Mouse (Mus musculus): ENCODE data around the gene Isyna1. TPM values are rescaled to one million over a fixed set of nuclear protein-coding genes. Genes with fewer than 3 reads are reported as not detected.

Gene Isyna1
- total RNA-seq, 2 experiments from 2014 or later = 38.9 to 41.6 TPM

DNA sequence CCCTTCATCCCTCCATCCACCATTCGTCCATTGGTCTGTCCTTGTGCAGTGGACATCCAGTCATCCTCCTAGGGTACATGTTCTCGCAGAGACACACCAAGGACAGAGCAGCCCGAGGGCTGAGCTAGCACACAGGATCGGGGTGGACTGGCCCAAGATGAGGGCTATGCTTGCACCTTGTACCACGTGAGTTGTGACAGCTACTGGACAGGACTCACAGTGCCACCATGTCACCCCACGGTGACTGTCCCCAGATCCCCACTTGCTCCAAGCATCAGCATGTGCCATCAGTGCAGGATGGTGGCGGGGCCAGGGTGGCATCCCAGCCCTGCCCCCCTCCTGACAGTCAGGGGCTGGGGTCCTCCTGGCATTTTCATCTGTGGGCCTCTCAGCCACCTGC is 10.4 kb downstream of the Isyna1 start:
- DNase-seq = no peak

GRCm38 (mm10) chr8:70605871-70606779 is 12.0 kb downstream of the Isyna1 start:
- no peak for DNase-seq

GRCm38 (mm10) chr8:70606780-70607602 is 12.8 kb downstream of the Isyna1 start:
- no peak for DNase-seq

GRCm38 (mm10) chr8:70607603-70607897 is 13.4 kb downstream of the Isyna1 start:
- DNase-seq = no peak

GRCm38 (mm10) chr8:70607898-70608748 is 13.9 kb downstream of the Isyna1 start:
- peak; percentile 59 for DNase-seq

- no peak for DNase-seq
These were observed 14.7 kb downstream of the Isyna1 start, which contains the start of gene Ssbp4 for GRCm38 (mm10) chr8:70608749-70609367. Gene Ssbp4 (minus strand): TSS chr8:70608872.

- DNase-seq = peak; percentile 93
These were observed 15.2 kb downstream of the Isyna1 start for GRCm38 (mm10) chr8:70609368-70609848.

DNA sequence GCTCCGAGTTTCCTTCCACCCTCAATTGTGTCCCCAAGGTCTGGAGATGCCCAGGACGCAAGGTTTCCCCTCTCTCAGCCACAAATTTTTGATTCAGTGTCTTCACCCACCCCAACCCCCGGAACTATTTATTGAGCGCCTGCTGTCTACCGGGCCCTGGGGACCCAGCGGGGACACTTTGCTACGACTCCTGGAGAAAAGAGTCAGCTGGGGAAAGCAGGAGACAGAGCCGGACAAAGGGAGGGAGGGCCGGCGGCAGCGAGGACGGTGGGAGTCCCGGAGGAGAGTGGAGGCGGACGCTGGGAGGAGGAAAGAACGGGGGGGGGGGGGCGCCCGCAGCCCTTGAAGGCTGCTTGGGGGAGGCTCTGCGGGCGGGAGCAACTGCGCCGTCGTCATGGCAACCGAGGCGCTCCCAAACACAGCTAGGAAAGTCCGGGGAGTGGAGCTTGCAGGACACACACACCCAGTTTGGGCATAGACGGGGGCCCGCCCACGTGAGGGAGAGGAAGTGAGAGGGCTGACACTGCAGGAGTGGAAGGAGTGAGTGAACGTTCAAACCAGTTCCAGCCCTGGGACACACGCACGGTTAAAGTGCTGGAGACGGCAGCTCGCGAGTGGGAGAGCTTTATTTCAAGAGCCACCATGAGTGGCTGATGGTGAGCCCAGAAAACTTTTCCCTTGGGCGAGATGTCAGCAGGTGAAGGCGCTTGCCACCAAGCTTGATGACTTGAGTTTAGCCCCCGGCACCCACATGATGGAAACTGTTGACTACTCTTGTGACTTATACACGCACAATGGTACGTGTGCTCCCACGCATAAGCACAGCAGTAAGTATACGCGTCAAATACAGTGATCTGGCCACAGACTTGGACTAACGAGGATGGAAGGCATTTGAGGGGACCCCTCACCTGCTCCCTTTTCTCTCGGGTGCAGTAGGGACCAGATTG is 15.9 kb downstream of the Isyna1 start:
- peak; percentile 91 for DNase-seq

DNA sequence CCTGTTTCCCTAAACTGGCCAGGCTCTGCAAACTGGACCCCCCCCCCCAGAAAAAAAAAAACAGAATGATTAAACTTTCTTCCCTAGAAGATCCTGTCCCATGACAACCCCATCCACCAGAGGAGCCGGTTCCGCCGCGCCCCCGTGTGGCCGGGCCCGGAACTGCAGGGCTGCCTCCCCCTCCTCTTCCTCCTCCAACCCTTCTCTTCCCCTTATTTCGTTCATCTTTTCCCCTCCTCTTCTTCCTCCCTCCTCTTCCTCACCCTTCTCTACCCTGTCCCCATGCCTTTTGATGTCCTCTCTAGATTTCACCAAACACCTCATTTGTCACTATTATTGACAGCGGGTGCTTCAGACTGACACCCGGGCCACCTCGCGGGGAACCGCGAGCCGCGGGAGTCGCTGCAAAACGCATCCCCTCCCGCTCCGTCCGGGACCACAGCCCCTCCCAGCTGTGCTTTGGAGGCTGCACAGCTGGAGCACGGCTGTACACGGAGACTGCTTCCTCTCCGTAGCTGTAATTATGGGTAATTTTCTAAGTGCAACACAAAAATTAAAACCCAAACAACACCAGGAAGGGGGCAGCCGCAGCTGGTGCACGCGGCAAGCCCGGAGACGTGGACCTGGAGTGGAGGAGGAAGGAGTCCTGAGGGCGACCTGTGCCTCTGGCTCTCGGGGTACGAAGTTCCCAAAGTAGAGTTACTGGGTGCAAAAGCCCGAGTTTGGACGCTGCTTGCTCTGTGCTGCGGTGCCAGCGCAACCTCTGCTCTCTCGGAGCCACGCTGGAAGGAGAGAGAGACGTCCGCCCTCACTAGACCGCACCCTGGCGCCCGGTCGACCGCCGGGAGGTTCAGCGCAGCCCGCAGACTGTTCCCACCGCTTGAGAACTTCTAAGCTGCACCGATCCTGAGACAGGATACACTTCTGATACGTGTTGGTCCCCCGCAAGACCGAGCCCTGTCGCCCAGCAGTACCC is 16.9 kb downstream of the Isyna1 start:
- DNase-seq = peak; percentile 94

GRCm38 (mm10) chr8:70611849-70612248 is 17.7 kb downstream of the Isyna1 start:
- peak; percentile 95 for DNase-seq

- no peak for DNase-seq
These were observed 19.6 kb downstream of the Isyna1 start for GRCm38 (mm10) chr8:70613763-70614162.

- no peak for DNase-seq
These were observed 20.3 kb downstream of the Isyna1 start for GRCm38 (mm10) chr8:70614469-70614868.

GRCm38 (mm10) chr8:70615281-70615680 is 21.1 kb downstream of the Isyna1 start:
- no peak for DNase-seq

DNA sequence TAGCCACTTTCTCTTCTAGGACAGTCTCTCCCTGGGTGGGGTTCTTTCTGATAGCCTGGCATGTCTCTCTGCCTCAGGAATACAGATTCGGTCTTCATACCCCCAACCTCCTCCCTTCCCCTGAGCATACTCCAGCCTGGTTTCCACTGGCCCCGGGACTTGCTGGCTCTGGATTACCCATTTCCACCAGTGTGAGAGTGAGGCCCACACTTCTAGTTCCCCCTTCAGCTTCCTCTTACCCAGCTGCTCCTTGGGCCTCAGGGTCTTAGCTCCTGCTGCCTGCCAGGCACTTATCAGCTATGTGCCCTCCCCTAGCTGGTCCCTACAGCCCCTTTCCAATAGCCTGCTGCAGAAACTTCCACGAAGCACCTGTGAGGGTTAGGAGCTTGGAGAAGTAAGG is 21.7 kb downstream of the Isyna1 start, which contains the start of gene Lrrc25:
TSS of gene Lrrc25 (plus strand) at position 262 of the 400 bp plus-strand sequence.
- no peak for DNase-seq

GRCm38 (mm10) chr8:70616645-70617044 is 22.5 kb downstream of the Isyna1 start:
- no peak for DNase-seq

DNA sequence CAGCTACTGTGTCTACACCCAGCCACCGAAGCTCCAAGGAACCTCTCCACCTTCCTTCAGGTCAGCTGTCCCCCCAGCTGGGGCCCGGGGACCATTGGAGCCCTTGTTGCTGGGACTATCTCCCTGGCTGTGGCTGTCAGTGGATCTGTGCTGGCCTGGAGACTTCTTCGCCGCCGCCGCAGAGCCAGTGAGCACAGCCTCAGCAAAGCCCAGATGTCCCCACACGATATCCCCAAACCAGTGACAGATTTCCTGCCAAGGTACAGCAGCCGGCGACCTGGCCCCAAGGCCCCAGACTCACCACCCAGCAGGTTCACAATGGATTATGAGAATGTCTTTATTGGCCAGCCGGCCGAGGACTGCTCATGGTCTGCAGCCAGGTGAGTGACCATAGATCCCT is 23.8 kb downstream of the Isyna1 start:
- DNase-seq = no peak

- DNase-seq = peak; percentile 54
These were observed 24.7 kb downstream of the Isyna1 start for GRCm38 (mm10) chr8:70618888-70619334.

GRCm38 (mm10) chr8:70622220-70622619 is 28.0 kb downstream of the Isyna1 start:
- no peak for DNase-seq

- DNase-seq = peak; percentile 75
These were observed 30.9 kb downstream of the Isyna1 start for GRCm38 (mm10) chr8:70625104-70625503.
